Mouse (Mus musculus) left cerebral cortex, adult 18-20 months (tissue): ENCODE measurements at regions not wholly inside any gene's neighbourhood (a gene's known extent, or its start where the extent isn't known, plus 50 kb on each side); places are given as distances from the start of the nearest gene placed in this dataset.
A peak's percentile ranks its signal among the peaks of the same experiment; 100 is the strongest.

Source experiments
- DNase-seq, 2 experiments: peaks; one replicate each; pipeline ENCODE4 v3.0.0; 2021 to 2022; ENCODE audit warnings: low spot score in 2 of 2, mixed read lengths in 1 of 2

- no peak for DNase-seq
These were observed 102.2 kb downstream of the Pih1h3b start for GRCm38 (mm10) chrX:140164859-140165258.

GRCm38 (mm10) chrX:140165966-140166365 is 103.3 kb downstream of the Pih1h3b start:
- no peak for DNase-seq

GRCm38 (mm10) chrX:140179850-140180249 is 117.2 kb downstream of the Pih1h3b start:
- peak in 1 of 2 experiments; percentile 24 for DNase-seq

GRCm38 (mm10) chrX:140183003-140183402 is 120.3 kb downstream of the Pih1h3b start:
- DNase-seq: no peak

- no peak for DNase-seq
These were observed 138.4 kb upstream of the Frmpd3 start for GRCm38 (mm10) chrX:140203676-140204075.

- DNase-seq: no peak
These were observed 133.3 kb upstream of the Frmpd3 start for GRCm38 (mm10) chrX:140208791-140209190.

- DNase-seq: no peak
These were observed 129.3 kb upstream of the Frmpd3 start for GRCm38 (mm10) chrX:140212644-140213361.

- DNase-seq: peak in 1 of 2 experiments; percentile 25
These were observed 127.7 kb upstream of the Frmpd3 start for GRCm38 (mm10) chrX:140214198-140214849.

- no peak for DNase-seq
These were observed 86.3 kb upstream of the Frmpd3 start for GRCm38 (mm10) chrX:140255790-140256189.

- no peak for DNase-seq
These were observed 72.2 kb upstream of the Frmpd3 start for GRCm38 (mm10) chrX:140269742-140270457.

- peak in 1 of 2 experiments; percentile 39 for DNase-seq
These were observed 64.6 kb upstream of the Frmpd3 start for GRCm38 (mm10) chrX:140277327-140277947.

- peak in 1 of 2 experiments; percentile 30 for DNase-seq
These were observed 63.9 kb upstream of the Frmpd3 start for GRCm38 (mm10) chrX:140277978-140278729.

GRCm38 (mm10) chrX:140279266-140279665 is 62.8 kb upstream of the Frmpd3 start:
- peak in 1 of 2 experiments; percentile 28 for DNase-seq

- DNase-seq: peak in 1 of 2 experiments; percentile 11
These were observed 62.0 kb upstream of the Frmpd3 start for GRCm38 (mm10) chrX:140280016-140280415.
